In the genomic region with DNA sequence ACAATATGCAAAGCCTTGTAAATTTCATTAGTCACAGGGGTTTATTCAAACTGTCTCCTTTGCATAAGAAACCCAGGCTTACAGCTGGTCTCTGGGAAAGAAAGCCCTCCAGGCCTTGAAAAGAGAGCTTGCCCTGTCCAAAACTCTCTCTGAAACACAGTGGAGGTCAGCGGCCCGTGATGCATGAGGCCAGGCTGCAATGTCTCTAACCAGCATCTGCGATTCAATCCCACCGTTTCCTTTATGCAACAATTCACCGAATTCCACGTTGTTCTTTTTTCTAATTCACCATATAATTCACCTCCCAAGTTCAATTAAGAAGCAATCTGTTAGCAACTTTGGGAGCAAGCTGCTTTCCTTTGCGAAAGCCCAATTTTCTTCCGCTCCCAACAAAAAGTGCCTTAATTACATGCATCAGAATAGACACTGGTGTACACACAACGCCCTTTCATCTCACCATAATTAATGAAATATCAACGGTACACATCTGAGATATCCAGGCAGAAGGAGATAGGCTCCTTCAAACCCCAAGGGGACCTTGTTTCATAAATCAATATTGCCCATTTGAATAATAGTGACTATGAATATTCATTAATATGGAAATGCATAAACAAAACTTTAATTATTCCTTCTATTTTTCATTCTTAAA, we compare ENCODE assay signal across 17 mouse cellular contexts. TPM values are rescaled to one million over a fixed set of nuclear protein-coding genes. Genes with fewer than 3 reads are reported as not detected.
DNase-seq lines count a peak whose midpoint lies in the region; ATAC-seq lines count a peak whose summit lies in the region.
"Had no signal": no experiment of that assay in that cellular context is flagged by ENCODE, and none has a peak within 500 bp of the region (broad histone marks: within the 10 kb centered on the region; RNA-seq: fewer than 3 reads in every experiment).

No protein-coding gene starts in this region.

- no peaks in the 10 kb centered on the region for H3K9me3 ChIP-seq in forebrain, embryonic 15.5 days
- no peaks in the 10 kb centered on the region for H3K9me3 ChIP-seq in neural tube, embryonic 13.5 days
- H3K9me3 ChIP-seq: lung, embryonic 15.5 days; megakaryocyte, embryonic 14.5 days had no signal

- peaks cover 28% of the 10 kb centered on the region for H3K4me1 ChIP-seq in forebrain, embryonic 15.5 days
- H3K4me1 ChIP-seq in neural tube, embryonic 13.5 days (replicated peaks) = peaks cover 26% of the 10 kb centered on the region
- H3K4me1 ChIP-seq: lung, embryonic 15.5 days; megakaryocyte, embryonic 14.5 days had no signal

- no peak overlapping the region for H3K4me3 ChIP-seq in forebrain, embryonic 15.5 days
- no peak overlapping the region for H3K4me3 ChIP-seq in neural tube, embryonic 13.5 days
- H3K4me3 ChIP-seq: lung, embryonic 15.5 days; megakaryocyte, embryonic 14.5 days had no signal

- peak; percentile 78 for ATAC-seq in forebrain, embryonic 15.5 days (replicated peaks)
- ATAC-seq in neural tube, embryonic 13.5 days (ENCODE audit: low read depth) = 0 out of 2 replicates have a peak, but pooled peaks have one; percentile 44
- no peak for ATAC-seq in megakaryocyte, adult 5-6 weeks (ENCODE audit: poor library complexity, severe bottlenecking)

- intact Hi-C loops in left cerebral cortex, postnatal 4 days (cut with DNase I) = no loop called here

- H3K9ac ChIP-seq in forebrain, embryonic 15.5 days (replicated peaks) = no peak overlapping the region
- no peak overlapping the region for H3K9ac ChIP-seq in neural tube, embryonic 13.5 days
- H3K9ac ChIP-seq: lung, embryonic 15.5 days had no signal

- no peaks in the 10 kb centered on the region for H3K36me3 ChIP-seq in forebrain, embryonic 15.5 days
- H3K36me3 ChIP-seq in neural tube, embryonic 13.5 days = no peaks in the 10 kb centered on the region
- H3K36me3 ChIP-seq: lung, embryonic 15.5 days had no signal

- peak overlapping the region; percentile 59 for H3K27ac ChIP-seq in forebrain, embryonic 15.5 days (replicated peaks)
- peak overlapping the region; percentile 53 for H3K27ac ChIP-seq in neural tube, embryonic 13.5 days (replicated peaks)
- H3K27ac ChIP-seq: lung, embryonic 15.5 days had no signal

- 0 out of 2 replicates have a peak, but pooled peaks cover 5% of the 10 kb centered on the region for H3K27me3 ChIP-seq in forebrain, embryonic 15.5 days
- no peaks in the 10 kb centered on the region for H3K27me3 ChIP-seq in neural tube, embryonic 13.5 days
- H3K27me3 ChIP-seq: lung, embryonic 15.5 days had no signal

- DNase-seq in left cerebral cortex, postnatal 4 days = peak; percentile 6
- DNase-seq in left cerebral cortex, adult 18-20 months (ENCODE audit: low spot score in 2 of 2) = no peak
- peak; percentile 33 for DNase-seq in mesoderm, embryonic 11.5 days (ENCODE audit: low read depth, low spot score)
- no peak for DNase-seq in testis, postnatal 14 days (ENCODE audit: low spot score)
- DNase-seq: adrenal gland, adult 2 months; B cell, adult 2 months; cerebellum, adult 11-12 months; gastrocnemius, postnatal 36 days; kidney, adult 9 months; kidney, postnatal 4 days; thymus, postnatal 25 days had no signal

- H3K4me2 ChIP-seq in forebrain, embryonic 15.5 days (replicated peaks) = 0 out of 2 replicates have a peak overlapping the region, but pooled peaks have one; percentile 13
- no peak overlapping the region for H3K4me2 ChIP-seq in neural tube, embryonic 13.5 days
- H3K4me2 ChIP-seq: lung, embryonic 15.5 days had no signal

- WGBS in forebrain, embryonic 15.5 days = 6% methylated on average over 10 of the region's 10 CpGs
- 22% methylated on average over 10 of the region's 10 CpGs for WGBS in neural tube, embryonic 13.5 days

RNA-seq across cellular contexts. Expression of gene Tll2, which starts 42.1 kb away (rescaled TPM):
- total RNA-seq in left cerebral cortex, postnatal 4 days (2021) = 1 to 10 TPM in 1 of 2 experiments, under 1 TPM in 1; 0.64 to 1.6 TPM
- total RNA-seq in left cerebral cortex, adult 18-20 months (2021) = under 1 TPM; 0.28 to 0.77 TPM
- 0.77 and 0.85 TPM in 2 replicates for polyA plus RNA-seq in forebrain, embryonic 15.5 days (2015; fragmentation: Nextera tagmentation; extraction: Ambion mirVana)
- polyA plus RNA-seq in neural tube, embryonic 13.5 days (2015; fragmentation: Nextera tagmentation; extraction: Ambion mirVana) = 1.1 and 1.4 TPM in 2 replicates
- total RNA-seq in megakaryocyte, adult 5-6 weeks (2015) = not detected in 2 replicates
- total RNA-seq in megakaryocyte, adult 5-6 weeks (2017) = not detected in 2 replicates
- total RNA-seq: adrenal gland, adult 2 months; liver, adult 2 months had no signal
- polyA plus RNA-seq: liver, adult 2 months; lung, embryonic 15.5 days had no signal

Comparison
In these comparisons a context has a peak if more than half of its experiments do, and no peak if none do; other contexts are left out.
1. DNase-seq: peak in left cerebral cortex, postnatal 4 days (single experiment) and mesoderm, embryonic 11.5 days (single experiment); none in left cerebral cortex, adult 18-20 months (0 of 2) and testis, postnatal 14 days (single experiment).